Mouse (Mus musculus): ENCODE measurements at regions not wholly inside any gene's neighbourhood (a gene's known extent, or its start where the extent isn't known, plus 50 kb on each side); places are given as distances from the start of the nearest gene placed in this dataset.

- 87% methylated on average over 3 of the region's 3 CpGs for WGBS
- no peaks in the 10 kb centered on the region for H3K4me1 ChIP-seq (replicated peaks)
- H3K4me3 ChIP-seq = no peak overlapping the region
- DNase-seq (ENCODE audit: low spot score) = no peak
- no peaks in the 10 kb centered on the region for H3K36me3 ChIP-seq
- H3K27me3 ChIP-seq (ENCODE audit: insufficient read depth, poor library complexity, severe bottlenecking) = no peaks in the 10 kb centered on the region
- no peaks in the 10 kb centered on the region for H3K9me3 ChIP-seq
- no peak overlapping the region for H3K27ac ChIP-seq
Observed at GRCm38 (mm10) chr2:131685326-131685725, 123.2 kb upstream of the Adra1d start.

- Histone ChIP-seq H3K4me1 (replicated peaks) (no peaks in the 10 kb centered on the region), H3K27ac (no peak overlapping the region), H3K9me3 (no peaks in the 10 kb centered on the region), H3K4me3 (no peak overlapping the region), H3K27me3 (ENCODE audit: insufficient read depth, poor library complexity, severe bottlenecking) (no peaks in the 10 kb centered on the region), H3K36me3 (no peaks in the 10 kb centered on the region)
- WGBS = 87% methylated on average over 2 of the region's 2 CpGs
- no peak for DNase-seq (ENCODE audit: low spot score)
Observed at GRCm38 (mm10) chr2:131683734-131684133, 121.7 kb upstream of the Adra1d start.

- no peaks in the 10 kb centered on the region for H3K4me1 ChIP-seq (replicated peaks)
- DNase-seq (ENCODE audit: low spot score) = no peak
- 89% methylated on average over 2 of the region's 2 CpGs for WGBS
- H3K36me3 ChIP-seq = no peaks in the 10 kb centered on the region
- no peaks in the 10 kb centered on the region for H3K27me3 ChIP-seq (ENCODE audit: insufficient read depth, poor library complexity, severe bottlenecking)
- no peak overlapping the region for H3K27ac ChIP-seq
- no peak overlapping the region for H3K4me3 ChIP-seq
- H3K9me3 ChIP-seq = no peaks in the 10 kb centered on the region
Observed at GRCm38 (mm10) chr2:131678484-131678883, 116.4 kb upstream of the Adra1d start.

- H3K36me3 ChIP-seq = no peaks in the 10 kb centered on the region
- DNase-seq (ENCODE audit: low spot score) = no peak
- 78% methylated on average over 1 of the region's 1 CpGs for WGBS
- H3K27ac ChIP-seq = no peak overlapping the region
- H3K4me1 ChIP-seq (replicated peaks) = no peaks in the 10 kb centered on the region
- no peaks in the 10 kb centered on the region for H3K9me3 ChIP-seq
- H3K27me3 ChIP-seq (ENCODE audit: insufficient read depth, poor library complexity, severe bottlenecking) = no peaks in the 10 kb centered on the region
- no peak overlapping the region for H3K4me3 ChIP-seq
Observed at GRCm38 (mm10) chr2:131676736-131677135, 114.7 kb upstream of the Adra1d start.

GRCm38 (mm10) chr2:131674872-131675271, 112.8 kb upstream of the Adra1d start:
- 91% methylated on average over 6 of the region's 6 CpGs for WGBS
- H3K9me3 ChIP-seq = no peaks in the 10 kb centered on the region
- H3K36me3 ChIP-seq = no peaks in the 10 kb centered on the region
- no peaks in the 10 kb centered on the region for H3K27me3 ChIP-seq (ENCODE audit: insufficient read depth, poor library complexity, severe bottlenecking)
- H3K27ac ChIP-seq = no peak overlapping the region
- no peaks in the 10 kb centered on the region for H3K4me1 ChIP-seq (replicated peaks)
- H3K4me3 ChIP-seq = no peak overlapping the region
- no peak for DNase-seq (ENCODE audit: low spot score)

GRCm38 (mm10) chr2:131673351-131673750, 111.3 kb upstream of the Adra1d start:
- H3K27me3 ChIP-seq (ENCODE audit: insufficient read depth, poor library complexity, severe bottlenecking) = no peaks in the 10 kb centered on the region
- no peaks in the 10 kb centered on the region for H3K9me3 ChIP-seq
- H3K4me3 ChIP-seq = no peak overlapping the region
- 88% methylated on average over 3 of the region's 3 CpGs for WGBS
- H3K4me1 ChIP-seq (replicated peaks) = no peaks in the 10 kb centered on the region
- no peak for DNase-seq (ENCODE audit: low spot score)
- no peaks in the 10 kb centered on the region for H3K36me3 ChIP-seq
- H3K27ac ChIP-seq = no peak overlapping the region

- no peaks in the 10 kb centered on the region for H3K27me3 ChIP-seq (ENCODE audit: insufficient read depth, poor library complexity, severe bottlenecking)
- no peak overlapping the region for H3K4me3 ChIP-seq
- no peak for DNase-seq (ENCODE audit: low spot score)
- H3K36me3 ChIP-seq = no peaks in the 10 kb centered on the region
- H3K9me3 ChIP-seq = no peaks in the 10 kb centered on the region
- no peak overlapping the region for H3K27ac ChIP-seq
- H3K4me1 ChIP-seq (replicated peaks) = no peaks in the 10 kb centered on the region
- 100% methylated on average over 1 of the region's 1 CpGs for WGBS
Observed at GRCm38 (mm10) chr2:131672646-131673045, 110.6 kb upstream of the Adra1d start.

GRCm38 (mm10) chr2:131672223-131672622, 110.1 kb upstream of the Adra1d start:
- no peak overlapping the region for H3K27ac ChIP-seq
- no peaks in the 10 kb centered on the region for H3K27me3 ChIP-seq (ENCODE audit: insufficient read depth, poor library complexity, severe bottlenecking)
- 47% methylated on average over 1 of the region's 1 CpGs for WGBS
- H3K4me3 ChIP-seq = no peak overlapping the region
- no peaks in the 10 kb centered on the region for H3K36me3 ChIP-seq
- H3K9me3 ChIP-seq = no peaks in the 10 kb centered on the region
- no peaks in the 10 kb centered on the region for H3K4me1 ChIP-seq (replicated peaks)
- DNase-seq (ENCODE audit: low spot score) = no peak

- H3K4me1 ChIP-seq (replicated peaks) = no peaks in the 10 kb centered on the region
- H3K9me3 ChIP-seq = no peaks in the 10 kb centered on the region
- DNase-seq (ENCODE audit: low spot score) = no peak
- no peak overlapping the region for H3K27ac ChIP-seq
- H3K36me3 ChIP-seq = no peaks in the 10 kb centered on the region
- no peaks in the 10 kb centered on the region for H3K27me3 ChIP-seq (ENCODE audit: insufficient read depth, poor library complexity, severe bottlenecking)
- H3K4me3 ChIP-seq = no peak overlapping the region
Observed at GRCm38 (mm10) chr2:131670876-131671275, 108.8 kb upstream of the Adra1d start.

GRCm38 (mm10) chr2:131667874-131668273, 105.8 kb upstream of the Adra1d start:
- H3K4me3 ChIP-seq = no peak overlapping the region
- 81% methylated on average over 2 of the region's 2 CpGs for WGBS
- no peaks in the 10 kb centered on the region for H3K4me1 ChIP-seq (replicated peaks)
- no peaks in the 10 kb centered on the region for H3K27me3 ChIP-seq (ENCODE audit: insufficient read depth, poor library complexity, severe bottlenecking)
- no peaks in the 10 kb centered on the region for H3K36me3 ChIP-seq
- DNase-seq (ENCODE audit: low spot score) = no peak
- no peak overlapping the region for H3K27ac ChIP-seq
- no peaks in the 10 kb centered on the region for H3K9me3 ChIP-seq

GRCm38 (mm10) chr2:131666841-131667364, 104.8 kb upstream of the Adra1d start:
- H3K4me3 ChIP-seq = no peak overlapping the region
- WGBS = 82% methylated on average over 3 of the region's 3 CpGs
- DNase-seq (ENCODE audit: low spot score) = no peak

GRCm38 (mm10) chr2:131664575-131664974, 102.5 kb upstream of the Adra1d start:
- no peak for DNase-seq (ENCODE audit: low spot score)
- H3K4me3 ChIP-seq = no peak overlapping the region
- no peaks in the 10 kb centered on the region for H3K36me3 ChIP-seq
- 84% methylated on average over 3 of the region's 3 CpGs for WGBS
- no peak overlapping the region for H3K27ac ChIP-seq
- no peaks in the 10 kb centered on the region for H3K4me1 ChIP-seq (replicated peaks)
- H3K9me3 ChIP-seq = no peaks in the 10 kb centered on the region
- H3K27me3 ChIP-seq (ENCODE audit: insufficient read depth, poor library complexity, severe bottlenecking) = no peaks in the 10 kb centered on the region

More at GRCm38 (mm10) chr2:131666841-131667364, 104.8 kb upstream of the Adra1d start:
- H3K9me3 ChIP-seq = no peaks in the 10 kb centered on the region
- no peak overlapping the region for H3K27ac ChIP-seq
- H3K36me3 ChIP-seq = no peaks in the 10 kb centered on the region
- no peaks in the 10 kb centered on the region for H3K27me3 ChIP-seq (ENCODE audit: insufficient read depth, poor library complexity, severe bottlenecking)
- H3K4me1 ChIP-seq (replicated peaks) = no peaks in the 10 kb centered on the region

- Histone ChIP-seq H3K36me3 (no peaks in the 10 kb centered on the region), H3K27me3 (ENCODE audit: insufficient read depth, poor library complexity, severe bottlenecking) (no peaks in the 10 kb centered on the region), H3K27ac (no peak overlapping the region), H3K4me3 (no peak overlapping the region), H3K4me1 (replicated peaks) (no peaks in the 10 kb centered on the region), H3K9me3 (0 out of 2 replicates have a peak, but pooled peaks cover 3% of the 10 kb centered on the region)
- WGBS = 87% methylated on average over 8 of the region's 8 CpGs
- DNase-seq (ENCODE audit: low spot score) = no peak
Observed at GRCm38 (mm10) chr2:131663199-131663809, 101.2 kb upstream of the Adra1d start.

GRCm38 (mm10) chr2:131652197-131652596, 90.1 kb upstream of the Adra1d start:
- no peaks in the 10 kb centered on the region for H3K36me3 ChIP-seq
- 74% methylated on average over 5 of the region's 5 CpGs for WGBS
- DNase-seq (ENCODE audit: low spot score) = no peak

More at GRCm38 (mm10) chr2:131652197-131652596, 90.1 kb upstream of the Adra1d start:
- H3K9me3 ChIP-seq = no peaks in the 10 kb centered on the region
- H3K4me1 ChIP-seq (replicated peaks) = no peaks in the 10 kb centered on the region; the same call in 1 of the 2 replicates
- H3K27me3 ChIP-seq (ENCODE audit: insufficient read depth, poor library complexity, severe bottlenecking) = no peaks in the 10 kb centered on the region
- no peak overlapping the region for H3K4me3 ChIP-seq
- no peak overlapping the region for H3K27ac ChIP-seq
